Mouse (Mus musculus) midbrain, embryonic 13.5 days (tissue): ENCODE measurements around the gene Ap5s1. TPM values are rescaled to one million over a fixed set of nuclear protein-coding genes. Genes with fewer than 3 reads are reported as not detected.

Source experiments
- ATAC-seq: fragments of 200-750 bp; cut with Nextera tagmentation; 2 replicates; pipeline ENCODE4 v1.8.0; 2017; ENCODE audit warnings: mild to moderate bottlenecking, moderate TSS enrichment, moderate library complexity
- H3K27ac ChIP-seq: fragments of 300-500 bp; sonication (generic); 2 replicates; pipeline ENCODE4 v1.5.1; 2015; ENCODE audit warnings: inconsistent platforms, mild to moderate bottlenecking, moderate library complexity
- H3K27me3 ChIP-seq: fragments of 300-500 bp; sonication (generic); 2 replicates; pipeline ENCODE4 v1.6.1; 2015; ENCODE audit warnings: mild to moderate bottlenecking, inconsistent platforms
- H3K36me3 ChIP-seq: fragments of 300-500 bp; sonication (generic); 2 replicates; pipeline ENCODE4 v1.6.1; 2015; ENCODE audit warnings: mild to moderate bottlenecking, inconsistent platforms
- H3K4me1 ChIP-seq: fragments of 300-500 bp; sonication (generic); replicated peaks from 2 replicates; pipeline ENCODE4 v1.6.1; 2015; ENCODE audit warnings: inconsistent platforms
- H3K4me2 ChIP-seq: fragments of 300-500 bp; sonication (generic); replicated peaks from 2 replicates; pipeline ENCODE4 v1.6.1; 2015; ENCODE audit warnings: moderate library complexity, mild to moderate bottlenecking, inconsistent platforms
- H3K4me3 ChIP-seq: fragments of 300-500 bp; sonication (generic); replicated peaks from 2 replicates; pipeline ENCODE4 v1.5.1; 2015; ENCODE audit warnings: mild to moderate bottlenecking, inconsistent platforms
- H3K9ac ChIP-seq: fragments of 300-500 bp; sonication (generic); replicated peaks from 2 replicates; pipeline ENCODE4 v1.6.1; 2015; ENCODE audit warnings: mild to moderate bottlenecking, inconsistent platforms
- H3K9me3 ChIP-seq: fragments of 300-500 bp; sonication (generic); 2 replicates; pipeline ENCODE4 v1.6.1; 2016; ENCODE audit warnings: mild to moderate bottlenecking, inconsistent platforms
- WGBS: fragments of 180-500 bp; shearing (Covaris S2); methylation state at CpG from one replicate; pipeline ENCODE4 v1.1.7; 2015; 5-methylcytosine and 5-hydroxymethylcytosine counted together
- polyA plus RNA-seq: library from polyadenylated mRNA; unstranded; fragments of >200 nt; fragmentation: Nextera tagmentation; extraction: Ambion mirVana; gene quantifications from 2 replicates; pipeline ENCODE4 v1.2.1, GENCODE M21; 2015

The Ap5s1 gene
- polyA plus RNA-seq, 1 experiment from 2014 or later = 33.4 TPM

DNA sequence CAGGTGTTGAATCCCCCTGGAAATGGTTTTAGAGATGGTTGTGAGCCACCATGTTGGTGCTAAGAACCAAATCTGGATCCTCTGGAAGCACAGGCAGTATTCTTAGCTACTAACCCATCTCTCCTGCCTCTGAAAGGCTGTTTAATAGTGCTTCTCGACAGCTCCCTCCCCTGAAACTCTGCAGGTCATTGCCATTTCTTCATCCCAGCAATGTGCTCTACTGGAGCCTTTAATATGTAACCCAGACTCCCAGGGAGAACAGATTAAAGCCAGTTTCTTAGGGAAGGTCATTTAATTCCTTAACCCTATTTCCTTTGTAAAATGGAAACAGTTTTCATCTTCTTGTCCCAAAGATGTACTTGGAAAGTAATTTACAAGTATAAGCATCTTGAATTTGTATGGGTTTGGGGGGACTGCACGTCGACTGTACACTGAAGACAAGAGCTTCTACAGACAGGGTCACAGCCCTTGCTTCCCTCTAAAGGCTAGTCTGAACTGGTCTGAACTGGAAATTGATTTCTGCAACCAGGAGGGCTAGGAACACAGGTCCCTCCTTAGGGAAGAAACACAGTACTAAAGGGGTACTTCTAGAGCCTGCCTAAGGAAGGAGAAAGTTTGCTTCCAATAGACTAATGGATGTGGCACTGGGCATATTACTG lies 31.5 kb upstream of the Ap5s1 start:
- no peaks in the 10 kb centered on the region for H3K9me3 ChIP-seq
- H3K36me3 ChIP-seq = peaks cover 21% of the 10 kb centered on the region
- no peak overlapping the region for H3K9ac ChIP-seq
- peak overlapping the region; percentile 81; the same call in 1 of the 2 replicates for H3K4me2 ChIP-seq
- H3K27ac ChIP-seq = 0 out of 2 replicates have a peak overlapping the region, but pooled peaks have one; percentile 14
- no peak overlapping the region for H3K4me3 ChIP-seq
- ATAC-seq = no peak
- 73% methylated on average over 3 of the region's 3 CpGs for WGBS
- peaks cover 33% of the 10 kb centered on the region for H3K27me3 ChIP-seq
- H3K4me1 ChIP-seq = peaks cover 75% of the 10 kb centered on the region

DNA sequence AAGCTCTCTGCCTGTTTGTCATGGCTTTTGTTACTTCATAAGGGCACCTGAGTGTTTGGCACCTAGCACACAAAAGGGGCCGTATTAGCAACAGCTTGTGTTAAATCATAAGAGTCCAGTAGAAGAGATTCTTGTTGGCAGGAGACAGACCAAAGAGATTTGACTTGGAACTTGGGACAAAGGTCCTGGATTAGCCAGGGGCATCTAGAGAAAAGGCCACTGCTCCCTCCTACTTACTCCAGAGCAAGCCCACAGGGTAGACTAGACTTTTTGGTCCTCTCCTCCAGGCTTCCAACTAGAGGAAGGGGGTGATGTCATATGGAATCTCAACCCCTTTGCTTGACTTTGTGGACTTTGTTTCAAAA lies 31.0 kb upstream of the Ap5s1 start:
- no peaks in the 10 kb centered on the region for H3K9me3 ChIP-seq

DNA sequence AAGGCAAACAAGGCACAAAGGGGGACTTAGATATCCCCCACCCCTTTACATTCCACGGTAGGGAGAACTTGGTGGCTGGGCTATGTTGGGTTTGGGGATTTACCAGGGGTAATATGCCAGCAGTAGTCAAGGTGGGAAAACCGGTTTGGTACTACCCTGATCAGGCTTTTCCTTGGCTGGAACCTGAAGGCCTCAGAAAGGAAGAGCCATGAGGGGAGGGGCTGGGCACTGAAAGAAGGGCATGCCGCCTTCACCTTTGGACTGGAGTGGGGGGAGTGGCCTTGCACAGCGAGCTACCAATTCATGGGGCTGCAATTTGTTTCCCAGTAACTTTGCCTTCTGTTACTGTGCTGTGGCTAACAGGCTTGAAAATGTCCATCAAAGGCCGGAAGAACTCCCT lies 30.4 kb upstream of the Ap5s1 start:
- H3K9me3 ChIP-seq = no peaks in the 10 kb centered on the region

More for the DNA sequence above, 31.0 kb upstream of the Ap5s1 start:
- H3K36me3 ChIP-seq = peaks cover 18% of the 10 kb centered on the region
- peaks cover 28% of the 10 kb centered on the region for H3K27me3 ChIP-seq
- no peak overlapping the region for H3K9ac ChIP-seq
- ATAC-seq = no peak
- no peak overlapping the region for H3K4me3 ChIP-seq
- H3K27ac ChIP-seq = no peak overlapping the region
- H3K4me2 ChIP-seq = 0 out of 2 replicates have a peak overlapping the region, but pooled peaks have one; percentile 98
- peaks cover 73% of the 10 kb centered on the region for H3K4me1 ChIP-seq
- 98% methylated on average over 1 of the region's 1 CpGs for WGBS

DNA sequence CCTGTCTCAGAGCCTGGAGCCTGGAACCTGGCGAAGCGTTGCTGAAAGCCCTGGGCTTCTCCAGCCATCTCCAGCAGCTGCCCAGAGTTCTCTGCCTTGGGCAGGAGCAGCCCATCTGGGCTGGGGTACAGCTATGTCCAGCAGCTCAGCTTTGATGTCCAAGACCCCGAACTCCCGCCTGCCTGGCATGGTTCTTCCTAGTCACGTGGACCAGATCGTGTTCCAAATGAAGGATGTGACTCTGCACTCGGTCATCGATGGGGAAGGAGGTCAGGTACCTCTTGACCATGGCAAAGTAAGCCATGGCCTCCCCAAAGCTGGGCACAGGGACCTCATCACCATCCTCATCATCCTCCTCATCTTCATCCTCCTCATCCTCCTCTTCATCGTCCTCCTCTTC lies 28.9 kb upstream of the Ap5s1 start:
- Histone ChIP-seq H3K4me1 (peaks cover 64% of the 10 kb centered on the region), H3K9ac (peak overlapping the region; percentile 97), H3K36me3 (0 out of 2 replicates have a peak, but pooled peaks cover 11% of the 10 kb centered on the region), H3K9me3 (no peaks in the 10 kb centered on the region), H3K27me3 (peaks cover 8% of the 10 kb centered on the region), H3K4me2 (peak overlapping the region; percentile 98), H3K27ac (0 out of 2 replicates have a peak overlapping the region, but pooled peaks have one; percentile 19), H3K4me3 (peak overlapping the region; percentile 88)
- no peak for ATAC-seq
- WGBS = 84% methylated on average over 9 of the region's 9 CpGs

More for the DNA sequence above, 30.4 kb upstream of the Ap5s1 start:
- peaks cover 22% of the 10 kb centered on the region for H3K27me3 ChIP-seq
- peaks cover 67% of the 10 kb centered on the region for H3K4me1 ChIP-seq
- peak overlapping the region; percentile 88; the same call in 1 of the 2 replicates for H3K4me3 ChIP-seq
- no peak overlapping the region for H3K27ac ChIP-seq
- peaks cover 12% of the 10 kb centered on the region for H3K36me3 ChIP-seq
- peak overlapping the region; percentile 98 for H3K4me2 ChIP-seq
- 69% methylated on average over 5 of the region's 5 CpGs for WGBS
- ATAC-seq = no peak
- H3K9ac ChIP-seq = peak overlapping the region; percentile 97; the same call in 1 of the 2 replicates

DNA sequence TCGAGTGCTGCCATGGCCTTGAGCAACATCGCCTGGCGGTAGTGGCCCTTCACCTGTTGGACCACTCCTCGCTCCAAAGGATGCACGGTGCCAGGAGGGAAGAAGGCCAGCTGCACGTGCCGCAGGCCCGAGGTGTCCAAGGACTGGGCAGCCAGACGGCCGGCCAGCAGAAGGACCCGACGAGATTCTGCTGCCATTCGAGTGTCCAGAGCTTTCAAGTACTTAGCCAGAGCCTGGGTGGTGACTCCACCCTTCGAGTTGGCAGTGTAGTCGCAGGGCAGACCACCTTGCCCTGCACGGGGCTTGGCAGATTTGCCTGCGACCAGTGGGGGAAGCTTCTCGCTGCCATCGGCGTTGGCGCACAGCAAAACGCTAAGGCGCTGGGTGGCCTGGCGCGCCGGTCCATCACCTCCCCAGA lies 28.0 kb upstream of the Ap5s1 start:
- Histone ChIP-seq H3K27ac (peak overlapping the region; percentile 96), H3K4me3 (peak overlapping the region; percentile 88), H3K9ac (peak overlapping the region; percentile 97), H3K4me1 (peaks cover 55% of the 10 kb centered on the region), H3K36me3 (0 out of 2 replicates have a peak, but pooled peaks cover 11% of the 10 kb centered on the region), H3K27me3 (no peaks in the 10 kb centered on the region), H3K4me2 (peak overlapping the region; percentile 98), H3K9me3 (no peaks in the 10 kb centered on the region)
- peak; percentile 2; the same call in 1 of the 2 replicates for ATAC-seq
- 23% methylated on average over 26 of the region's 26 CpGs for WGBS

DNA sequence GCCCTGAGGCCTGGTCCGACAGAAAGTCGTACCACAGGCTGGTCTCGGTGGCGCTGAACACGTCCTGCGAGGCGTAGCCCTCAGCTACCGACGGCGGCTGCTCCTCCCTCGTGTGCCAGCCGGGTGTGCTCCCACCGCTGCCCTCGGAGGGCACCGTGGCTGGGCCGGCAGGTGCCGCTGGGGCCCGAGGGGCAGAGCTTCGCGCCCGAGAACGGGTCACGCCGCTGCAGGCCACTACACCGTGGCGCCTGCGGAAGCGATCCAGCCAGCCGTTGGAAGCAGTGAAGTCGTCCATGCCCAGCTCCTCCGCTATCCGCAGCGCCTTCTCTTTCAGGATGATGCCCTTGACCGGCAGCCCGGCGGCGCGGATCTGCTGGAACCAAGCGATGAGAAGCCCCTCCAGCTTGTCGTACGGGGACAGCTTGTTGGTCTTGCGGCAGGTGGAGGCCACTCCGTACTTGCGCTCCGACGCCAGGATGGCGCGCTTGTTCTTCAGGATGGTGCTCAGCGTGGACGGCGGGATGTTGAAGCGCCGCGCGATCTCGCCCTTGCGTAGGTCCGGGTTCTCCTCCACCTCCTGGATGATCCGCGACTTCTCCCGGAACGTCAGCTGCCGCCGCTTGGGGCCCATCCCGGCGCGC lies 27.5 kb upstream of the Ap5s1 start:
- Histone ChIP-seq H3K27ac (peak overlapping the region; percentile 96), H3K9ac (peak overlapping the region; percentile 97), H3K4me1 (peaks cover 50% of the 10 kb centered on the region), H3K36me3 (0 out of 2 replicates have a peak, but pooled peaks cover 11% of the 10 kb centered on the region), H3K27me3 (no peaks in the 10 kb centered on the region), H3K4me2 (peak overlapping the region; percentile 98), H3K4me3 (peak overlapping the region; percentile 88), H3K9me3 (no peaks in the 10 kb centered on the region)
- peak; percentile 73 for ATAC-seq
- under 1% methylated on average over 67 of the region's 67 CpGs for WGBS

DNA sequence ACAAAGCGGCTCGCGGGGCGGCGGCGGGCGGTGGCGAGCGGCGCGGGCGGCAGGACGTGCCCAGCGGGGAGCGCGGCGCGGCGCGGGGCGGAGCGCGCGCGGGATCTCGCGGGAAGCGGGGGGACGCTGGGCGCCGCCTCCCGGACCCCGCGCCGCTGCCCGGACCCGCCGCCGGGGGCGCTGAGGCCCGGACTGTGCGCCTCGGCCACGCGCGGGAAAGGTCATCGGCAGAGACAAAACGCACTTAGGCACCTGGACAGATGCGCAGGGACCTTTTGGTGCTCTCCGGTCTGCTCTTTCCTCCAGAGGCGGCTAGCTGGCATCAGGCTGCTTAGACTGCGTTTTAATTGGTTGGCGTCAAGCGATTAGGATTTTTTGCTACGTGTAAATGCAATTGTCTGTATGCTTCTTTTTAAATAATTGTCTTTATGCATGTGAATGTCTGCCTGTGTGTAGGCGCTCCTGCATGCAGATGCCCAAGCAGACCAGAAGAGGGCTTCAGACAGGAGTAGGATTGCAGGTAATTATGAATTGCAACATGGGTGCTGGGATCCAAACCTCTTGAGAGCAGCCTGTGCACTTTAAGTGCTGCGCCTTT lies 26.8 kb upstream of the Ap5s1 start, which contains the start of gene Cenpb:
Gene Cenpb, minus strand, starts transcription at position 78 of the 598 bp plus-strand sequence.
- Histone ChIP-seq H3K4me1 (peaks cover 43% of the 10 kb centered on the region), H3K27me3 (no peaks in the 10 kb centered on the region), H3K27ac (peak within 1 kb of the TSS; percentile 96), H3K4me2 (peak within 1 kb of the TSS; percentile 98), H3K4me3 (peak within 1 kb of the TSS; percentile 88), H3K9ac (peak within 1 kb of the TSS; percentile 97), H3K36me3 (0 out of 2 replicates have a peak, but pooled peaks cover 11% of the 10 kb centered on the region), H3K9me3 (no peaks in the 10 kb centered on the region)
- peak; percentile 85 for ATAC-seq
- WGBS = 3% methylated on average over 55 of the region's 57 CpGs

DNA sequence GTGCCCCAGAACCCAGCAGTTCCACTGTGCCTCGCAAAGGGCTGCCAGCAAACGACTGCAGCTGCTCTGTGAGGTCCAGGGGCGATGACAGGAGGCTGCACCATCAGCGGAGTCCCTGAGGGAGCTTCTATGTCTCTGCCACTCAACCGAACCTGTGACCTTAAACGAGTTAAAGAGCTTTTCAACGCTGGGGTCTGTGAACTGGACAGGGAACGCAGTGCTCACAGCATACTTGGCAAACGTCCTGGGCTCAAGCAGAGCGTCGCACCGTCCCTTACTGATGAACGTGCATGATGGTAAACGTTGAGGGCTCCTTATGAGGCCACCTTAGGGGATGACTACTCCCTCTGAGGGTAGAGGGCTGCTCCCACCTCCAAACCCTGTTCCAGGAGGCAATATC lies 20.5 kb upstream of the Ap5s1 start:
- ATAC-seq = peak; percentile 7; the same call in 1 of the 2 replicates
- Histone ChIP-seq H3K4me1 (peaks cover 47% of the 10 kb centered on the region), H3K9me3 (no peaks in the 10 kb centered on the region), H3K9ac (peak overlapping the region; percentile 79), H3K4me2 (peak overlapping the region; percentile 63), H3K27ac (peak overlapping the region; percentile 70), H3K4me3 (peak overlapping the region; percentile 70), H3K27me3 (peaks cover 3% of the 10 kb centered on the region; the same call in 1 of the 2 replicates), H3K36me3 (no peaks in the 10 kb centered on the region)
- 2% methylated on average over 14 of the region's 14 CpGs for WGBS

DNA sequence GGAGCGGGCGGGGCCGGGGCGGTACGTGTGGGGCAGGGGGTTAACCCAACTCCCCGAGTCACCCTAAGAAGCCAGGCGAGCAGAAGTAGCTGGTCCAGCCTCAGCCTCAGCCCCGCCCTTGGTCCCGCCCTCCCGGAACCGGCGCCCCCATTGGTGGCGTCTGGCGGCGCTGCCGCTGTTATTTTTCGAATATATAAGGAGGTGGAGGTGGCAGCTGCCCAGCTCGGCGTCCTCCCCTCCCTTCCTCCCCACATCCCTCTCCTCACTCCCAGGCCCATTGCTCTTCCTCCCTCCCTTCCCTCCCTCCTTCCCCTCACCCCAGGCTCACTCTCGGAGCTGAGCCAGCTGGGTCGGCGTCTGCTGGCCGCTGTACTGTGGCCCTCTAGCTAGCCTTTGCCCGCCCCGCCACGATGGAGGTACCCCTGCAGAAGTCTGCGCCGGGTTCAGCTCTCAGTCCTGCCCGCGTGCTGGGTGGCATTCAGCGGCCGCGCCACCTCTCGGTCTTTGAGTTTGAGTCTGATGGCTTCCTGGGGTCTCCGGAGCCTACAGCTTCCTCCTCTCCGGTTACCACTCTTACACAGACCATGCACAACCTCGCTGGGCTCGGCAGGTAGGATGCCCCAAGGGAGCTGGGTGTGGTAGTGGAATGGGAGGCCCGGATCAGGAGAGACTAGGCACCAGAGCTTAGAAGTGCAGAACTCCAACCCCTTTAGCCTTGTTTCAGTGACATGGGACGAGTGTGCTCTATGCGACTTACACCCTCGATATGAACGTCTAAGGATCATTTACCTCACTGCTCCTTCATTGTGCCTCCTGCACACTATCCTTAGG lies 19.9 kb upstream of the Ap5s1 start, which contains the start of the genes Cdc25b and Spef1:
Gene Cdc25b, plus strand, starts transcription at position 179 of the 831 bp plus-strand sequence.
Gene Spef1, minus strand, starts transcription at position 512 of the 831 bp plus-strand sequence.
- H3K9me3 ChIP-seq = no peaks in the 10 kb centered on the region
- ATAC-seq = peak; percentile 88
- H3K9ac ChIP-seq = peak within 1 kb of the TSS; percentile 79
- peaks cover 3% of the 10 kb centered on the region; the same call in 1 of the 2 replicates for H3K27me3 ChIP-seq
- WGBS = under 1% methylated on average over 43 of the region's 43 CpGs
- H3K4me2 ChIP-seq = peak within 1 kb of the TSS; percentile 63
- peaks cover 52% of the 10 kb centered on the region for H3K4me1 ChIP-seq
- peak within 1 kb of the TSS; percentile 70 for H3K27ac ChIP-seq
- peak within 1 kb of the TSS; percentile 70 for H3K4me3 ChIP-seq
- no peaks in the 10 kb centered on the region for H3K36me3 ChIP-seq

DNA sequence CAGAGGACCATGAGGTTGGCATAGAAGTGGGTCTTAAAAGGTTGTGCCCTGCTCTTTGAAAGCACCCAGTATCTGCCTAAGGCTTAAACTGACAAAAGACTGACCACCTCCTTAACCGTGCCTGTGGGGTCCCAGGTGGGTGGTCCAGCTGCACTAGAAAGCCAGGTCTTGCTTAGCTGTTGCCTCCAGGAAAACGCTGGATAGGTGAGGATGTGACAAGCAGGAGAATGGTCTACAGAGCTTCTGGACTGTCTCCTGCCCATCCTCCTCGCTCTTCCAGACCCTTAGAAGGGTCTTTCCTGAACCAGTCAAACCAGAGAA lies 19.3 kb upstream of the Ap5s1 start:
- Histone ChIP-seq H3K27me3 (peaks cover 3% of the 10 kb centered on the region; the same call in 1 of the 2 replicates), H3K36me3 (peaks cover 3% of the 10 kb centered on the region), H3K9ac (peak overlapping the region; percentile 79), H3K4me1 (peaks cover 52% of the 10 kb centered on the region), H3K9me3 (no peaks in the 10 kb centered on the region), H3K4me3 (peak overlapping the region; percentile 70), H3K27ac (peak overlapping the region; percentile 70; the same call in 1 of the 2 replicates), H3K4me2 (peak overlapping the region; percentile 63)
- ATAC-seq = no peak
- WGBS = 19% methylated on average over 3 of the region's 3 CpGs

DNA sequence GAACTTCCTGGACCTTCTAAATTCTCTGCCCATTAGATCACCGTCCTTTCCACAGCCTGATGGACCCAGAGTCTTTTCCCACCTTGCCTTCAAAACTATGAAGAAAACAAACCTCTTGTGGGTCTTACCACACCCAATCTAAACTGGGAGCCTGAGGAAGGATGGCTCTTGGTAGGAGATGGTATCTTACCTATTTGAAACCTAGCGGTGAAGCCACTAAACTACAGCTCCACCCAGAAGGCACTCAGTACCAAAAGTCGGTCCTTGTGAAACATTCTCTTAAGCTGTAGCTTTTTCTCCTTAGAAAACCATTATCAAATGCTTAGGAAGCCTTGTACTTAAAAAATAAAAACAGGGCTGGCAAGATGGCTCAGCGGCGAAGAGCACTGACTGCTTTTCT lies 18.6 kb upstream of the Ap5s1 start:
- Histone ChIP-seq H3K36me3 (peaks cover 10% of the 10 kb centered on the region), H3K27ac (no peak overlapping the region), H3K4me1 (peaks cover 52% of the 10 kb centered on the region), H3K4me3 (no peak overlapping the region), H3K27me3 (peaks cover 3% of the 10 kb centered on the region; the same call in 1 of the 2 replicates), H3K9ac (no peak overlapping the region), H3K9me3 (no peaks in the 10 kb centered on the region), H3K4me2 (peak overlapping the region; percentile 63)
- ATAC-seq = no peak
- 94% methylated on average over 5 of the region's 5 CpGs for WGBS
